Mouse (Mus musculus) adipocyte (in vitro differentiated cells): ENCODE results near the gene Mcrip1.
A peak's percentile ranks its signal among the peaks of the same experiment; 100 is the strongest.
"Not testable (repeated sequence)": the region's sequence is repeated elsewhere in the genome, so short reads cannot be mapped to it uniquely, and the experiment has no call there.

Source experiments
- DNase-seq: peaks from one replicate; pipeline ENCODE4 v3.0.0-alpha.2; 2016; ENCODE audit warnings: low spot score

The Mcrip1 gene

GRCm38 (mm10) chr11:120542376-120542775, 7.2 kb downstream of the Mcrip1 start:
- peak; percentile 45 for DNase-seq

DNA sequence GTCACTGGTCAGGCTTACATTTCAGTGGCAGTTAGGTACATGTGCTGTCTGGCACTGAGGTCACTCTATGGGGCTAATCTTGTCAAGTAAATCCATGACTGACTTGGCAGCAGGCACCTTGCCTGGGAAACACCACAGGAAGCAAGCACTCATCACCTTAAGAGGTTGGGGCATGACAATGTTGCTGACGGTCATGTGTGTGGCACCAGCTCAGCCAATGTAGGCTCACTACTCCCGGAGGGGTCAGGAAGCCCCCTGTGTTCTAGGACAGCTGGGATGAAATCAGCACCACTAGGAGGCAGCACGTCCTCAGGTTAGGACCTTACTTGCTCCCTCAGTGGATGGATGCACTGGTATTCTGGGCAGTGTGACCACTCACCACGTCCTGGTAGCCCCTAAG, 7.6 kb downstream of the Mcrip1 start:
- no peak for DNase-seq

- DNase-seq, result no peak
These were observed 10.1 kb downstream of the Mcrip1 start for GRCm38 (mm10) chr11:120539285-120540014.

DNA sequence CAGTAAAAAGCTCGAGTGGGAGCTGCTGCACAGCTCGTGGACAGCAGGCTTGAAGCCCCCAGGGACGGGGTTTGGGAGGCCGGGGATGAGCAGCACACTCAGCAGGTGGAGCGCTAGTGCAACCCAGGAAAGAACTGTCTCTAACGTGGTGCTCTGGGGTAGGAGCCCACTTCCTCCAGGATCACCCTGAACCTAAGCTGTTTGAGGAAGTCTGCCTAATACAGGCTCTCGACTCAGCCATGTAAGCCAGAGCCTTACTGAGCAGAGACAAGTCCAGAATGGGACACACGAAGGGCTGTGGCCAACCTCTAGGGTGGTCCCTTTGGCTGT, 10.6 kb downstream of the Mcrip1 start:
- DNase-seq, result no peak

DNA sequence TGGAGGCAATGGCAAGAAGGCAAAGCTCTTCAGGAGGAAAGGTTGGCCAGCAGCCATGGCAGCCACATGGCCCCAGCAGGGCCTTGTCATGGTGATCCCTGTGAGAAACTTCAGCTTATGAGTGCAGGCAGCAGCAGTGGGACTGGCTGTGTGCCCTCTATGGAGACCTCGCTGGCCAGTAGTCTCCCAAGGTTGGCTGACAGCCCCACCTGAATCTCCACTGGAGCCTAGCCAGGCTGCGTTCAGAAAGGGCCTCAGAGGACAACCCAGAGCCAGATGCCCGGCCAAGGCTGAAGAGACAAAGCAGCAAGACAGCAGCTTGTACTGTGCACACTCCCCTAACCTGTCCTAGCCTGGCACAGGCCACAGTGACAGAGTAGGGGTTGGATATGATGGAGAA, 11.0 kb downstream of the Mcrip1 start:
- DNase-seq, result peak; percentile 58

- DNase-seq, result no peak
These were observed 13.7 kb downstream of the Mcrip1 start for GRCm38 (mm10) chr11:120535804-120536203.

DNA sequence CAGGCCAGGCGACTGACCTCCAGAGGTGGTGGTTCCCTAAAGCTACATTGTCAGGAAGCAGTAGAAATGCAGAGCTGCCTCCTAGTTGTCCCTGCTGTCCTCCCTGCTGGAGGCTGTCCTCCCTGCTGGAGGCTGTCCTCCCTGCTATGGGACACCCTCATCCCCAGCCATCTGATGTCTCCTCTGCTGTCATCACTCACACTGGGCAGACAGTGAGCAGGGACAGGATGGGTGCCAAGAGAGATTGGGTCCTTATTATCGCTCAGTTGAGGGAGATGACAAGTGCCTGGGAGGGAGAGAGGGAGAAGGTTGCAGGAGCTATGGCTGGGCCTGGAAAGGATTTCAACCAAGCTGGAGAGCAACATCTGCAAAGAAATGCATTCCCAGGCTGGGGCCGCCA, 14.4 kb downstream of the Mcrip1 start:
- no peak for DNase-seq

DNA sequence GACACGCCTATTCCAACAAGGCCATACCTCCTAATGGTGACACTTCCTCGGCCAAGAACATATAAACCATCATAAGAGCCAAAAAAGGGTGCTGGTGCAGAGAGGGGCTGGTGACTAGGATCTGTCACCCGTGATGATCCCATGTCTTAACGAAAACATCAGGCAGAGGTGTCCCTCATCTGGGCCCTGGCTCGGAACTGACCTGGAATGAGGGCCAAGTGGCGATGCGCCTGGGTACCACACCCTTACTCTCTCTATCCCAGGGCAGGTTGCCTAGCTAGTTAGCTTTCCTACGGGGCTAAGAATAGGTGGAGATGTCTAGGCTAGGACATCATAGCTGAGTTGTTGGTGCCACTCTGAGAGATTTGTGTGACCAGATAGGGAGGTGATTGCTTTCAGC, 15.4 kb downstream of the Mcrip1 start:
- DNase-seq, result no peak

GRCm38 (mm10) chr11:120531646-120532045, 17.9 kb downstream of the Mcrip1 start:
- DNase-seq, result no peak

GRCm38 (mm10) chr11:120530085-120530964, 19.2 kb downstream of the Mcrip1 start, which contains the start of gene Gcgr:
Gene Gcgr, plus strand, starts transcription at chr11:120530699.
- DNase-seq, result no peak

DNA sequence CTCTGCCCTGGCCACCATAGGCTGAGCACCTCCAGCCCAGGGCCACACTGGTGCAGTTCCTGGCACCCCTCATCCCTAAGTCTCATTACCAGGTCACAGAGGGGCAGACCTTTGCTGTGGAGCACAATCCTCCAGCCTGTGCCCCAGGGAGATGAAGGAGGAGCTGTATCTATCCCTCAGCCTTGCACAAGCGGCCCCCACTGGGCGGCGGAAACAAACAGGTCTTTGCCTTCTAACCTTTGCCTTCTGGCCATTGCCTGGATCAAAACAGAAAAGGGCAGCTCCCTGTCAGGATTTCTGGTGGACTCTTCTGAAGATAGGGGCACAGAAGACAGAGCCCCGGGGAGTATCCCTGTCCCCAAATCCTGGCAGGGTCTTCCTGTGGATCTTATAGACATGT, 20.6 kb downstream of the Mcrip1 start:
- no peak for DNase-seq

DNA sequence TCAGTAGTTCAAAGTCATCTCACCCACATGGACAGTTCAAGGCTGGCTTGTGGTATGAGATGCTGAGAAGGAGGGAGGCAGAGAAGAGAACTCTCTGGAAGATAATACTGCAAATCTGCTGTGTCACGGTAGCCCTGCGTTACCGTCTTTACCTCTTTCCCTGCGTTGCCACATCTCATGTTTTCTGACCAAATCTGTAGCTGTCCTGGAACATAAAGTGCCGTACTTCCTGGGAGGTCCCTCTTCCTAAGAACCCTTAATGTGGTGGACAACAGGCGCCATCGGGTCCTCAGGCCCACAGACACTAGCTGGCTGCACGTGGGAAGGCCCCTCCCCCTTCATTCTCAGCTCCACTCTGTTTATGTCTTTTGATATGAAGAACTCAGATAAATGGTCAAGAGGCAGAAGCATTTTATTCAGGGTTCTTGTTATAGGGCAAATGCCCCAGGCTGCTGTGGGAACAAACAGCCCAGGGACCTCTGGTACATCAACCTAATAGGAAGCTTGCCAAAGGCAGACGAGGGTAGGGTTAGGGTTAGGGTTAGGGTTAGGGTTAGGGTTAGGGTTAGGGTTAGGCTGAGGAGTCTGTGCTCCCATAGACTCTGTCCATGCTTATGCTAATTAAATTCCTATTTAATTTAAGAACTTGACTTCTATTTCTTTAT, 21.7 kb downstream of the Mcrip1 start:
- DNase-seq, result peak; percentile 55

DNA sequence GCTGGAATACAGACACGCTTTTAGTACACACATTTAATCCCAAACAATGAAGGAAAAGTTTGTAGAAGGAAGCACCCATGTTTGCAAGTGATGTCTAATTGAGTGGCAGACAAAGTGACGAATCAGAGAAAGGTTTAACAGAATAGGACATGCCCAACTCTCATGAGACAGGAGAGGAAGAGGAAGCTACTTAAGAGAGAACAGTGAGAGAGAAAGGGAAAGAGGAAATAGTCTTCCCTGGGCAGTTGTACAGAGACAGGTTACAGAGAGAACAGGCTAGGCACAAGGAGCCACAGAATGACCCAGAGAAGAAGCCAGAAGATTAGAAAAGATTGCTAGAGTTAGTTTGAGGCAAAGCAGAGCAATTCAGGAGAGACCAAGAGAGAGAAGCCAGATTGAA, 23.6 kb downstream of the Mcrip1 start:
- DNase-seq, result no peak

- DNase-seq, result no peak
These were observed 26.9 kb downstream of the Mcrip1 start for GRCm38 (mm10) chr11:120522581-120522980.

DNA sequence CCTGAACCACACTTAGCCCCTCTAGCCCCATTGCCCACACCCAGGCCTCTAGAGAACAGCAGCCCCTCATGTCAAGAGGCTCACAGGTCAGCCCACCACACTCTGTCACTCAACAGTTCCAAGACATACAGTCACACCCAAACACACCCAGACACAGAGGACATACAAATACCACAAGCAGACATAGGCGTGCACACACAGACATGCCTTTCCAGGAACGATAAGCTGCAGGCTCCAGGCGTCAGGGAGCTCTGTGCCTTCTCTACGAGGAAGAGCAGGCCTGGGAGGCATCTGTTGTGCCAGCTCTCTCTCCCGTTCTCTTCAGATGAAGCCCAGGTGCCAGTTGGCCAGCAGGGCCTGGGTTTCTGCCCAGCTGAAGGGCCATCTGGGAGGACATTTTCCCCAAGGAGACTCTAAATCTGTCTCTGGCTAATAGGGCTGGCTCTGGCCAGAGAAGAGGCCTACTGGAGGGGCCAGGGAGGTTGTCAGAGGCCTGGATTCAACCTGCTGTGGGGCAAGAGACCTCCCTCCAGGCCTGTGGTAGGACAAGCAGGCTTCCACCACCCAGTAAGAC, 28.5 kb downstream of the Mcrip1 start:
- peak; percentile 81 for DNase-seq

DNA sequence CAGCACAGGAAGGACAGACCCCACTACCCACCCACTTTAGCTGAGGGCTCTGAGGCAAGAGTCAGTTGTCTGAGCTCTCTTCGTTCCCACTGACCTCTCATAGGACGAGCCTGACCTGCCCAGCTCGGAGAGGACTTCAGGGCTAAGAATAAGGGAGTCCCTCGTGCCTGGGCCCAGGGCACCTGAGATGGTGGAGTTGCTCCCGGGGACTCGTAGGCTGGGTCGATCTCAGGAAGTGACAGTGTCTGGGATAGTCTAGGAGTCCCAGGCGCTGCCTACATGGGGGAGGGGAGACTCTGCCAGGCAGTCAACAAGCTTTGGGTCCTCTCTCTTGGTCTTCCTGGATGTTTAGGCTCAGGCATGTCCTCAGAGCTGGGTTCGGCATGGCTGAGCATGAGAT, 29.0 kb downstream of the Mcrip1 start:
- DNase-seq, result no peak

- DNase-seq, result no peak
These were observed 29.8 kb downstream of the Mcrip1 start for GRCm38 (mm10) chr11:120519738-120520137.

- no peak for DNase-seq
These were observed 31.0 kb downstream of the Mcrip1 start for GRCm38 (mm10) chr11:120518558-120518957.

DNA sequence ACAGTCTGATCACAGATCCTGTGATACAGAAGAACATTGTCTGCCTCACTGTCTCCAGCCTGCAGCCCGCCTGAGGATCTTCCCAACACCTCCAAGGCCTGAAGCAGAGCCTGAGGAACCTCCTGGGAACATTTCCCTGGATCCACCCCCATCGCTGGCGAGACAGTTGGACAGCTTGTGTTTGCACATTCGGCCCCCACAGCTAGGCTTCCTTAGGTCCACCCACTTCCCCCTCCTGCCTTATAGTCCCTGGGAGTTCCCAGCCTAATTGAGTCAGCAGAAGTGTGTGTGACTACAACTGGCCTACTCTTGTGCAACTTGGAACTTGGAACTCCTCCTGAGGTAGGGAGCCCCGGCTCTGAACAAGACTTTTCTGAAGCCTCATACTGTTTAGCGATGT, 31.5 kb downstream of the Mcrip1 start:
- peak; percentile 83 for DNase-seq

DNA sequence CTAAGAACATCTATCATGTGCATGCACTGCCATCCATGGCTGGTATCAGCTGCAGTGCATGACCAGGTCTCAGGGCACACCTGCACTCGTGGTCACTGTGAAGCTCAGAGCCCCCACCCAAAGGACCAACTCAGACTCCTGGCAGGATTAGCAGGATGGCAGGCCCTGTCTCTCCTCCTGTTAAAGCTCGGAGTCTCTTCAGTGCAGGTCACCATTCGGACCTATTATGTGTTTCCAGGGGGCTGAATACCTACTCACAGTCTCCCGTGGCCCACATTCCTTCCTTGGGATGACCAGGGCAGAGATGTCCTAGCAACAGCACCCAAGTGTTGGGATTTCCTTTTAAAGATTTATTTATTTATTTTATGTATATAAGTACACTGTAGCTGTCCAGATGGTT, 32.4 kb downstream of the Mcrip1 start:
- no peak for DNase-seq

DNA sequence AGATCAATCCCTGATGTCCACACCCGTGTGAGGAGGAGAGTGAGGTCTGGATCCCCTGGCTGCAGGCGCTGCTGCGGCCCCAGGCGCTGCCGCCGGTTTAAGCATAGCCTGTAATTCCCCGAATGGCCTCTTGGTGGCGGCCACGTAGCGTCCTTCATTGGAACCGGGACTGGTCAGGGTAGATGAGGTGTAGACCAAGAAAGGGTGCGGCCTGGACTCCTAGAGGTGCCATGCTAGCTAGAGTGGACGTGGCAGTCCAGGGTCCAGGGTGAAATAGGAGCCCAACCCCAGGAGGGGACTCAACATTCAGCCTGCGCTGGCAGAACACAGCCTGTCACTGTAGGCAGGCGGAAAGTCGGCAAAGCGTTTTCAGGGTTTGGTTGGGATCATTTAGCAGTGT, 33.9 kb downstream of the Mcrip1 start:
- peak; percentile 78 for DNase-seq

- DNase-seq, result not testable (repeated sequence)
These were observed 35.3 kb downstream of the Mcrip1 start for GRCm38 (mm10) chr11:120514262-120514661.
